Mouse (Mus musculus): Measurements from ENCODE around the gene Cfdp1. TPM values are rescaled to one million over a fixed set of nuclear protein-coding genes. Genes with fewer than 3 reads are reported as not detected.

The Cfdp1 gene
- total and polyA plus RNA-seq, 2 experiments from 2014 or later = 24.9 to 170 TPM

GRCm38 (mm10) chr8:111832983-111833382 lies 21.1 kb downstream of the Cfdp1 start:
- no peak overlapping the region for H3K4me2 ChIP-seq (ENCODE audit: low read depth, low read length)
- ATAC-seq (no peak), DNase-seq (ENCODE audit: low spot score) (no peak)
- H3K27ac ChIP-seq = no peak overlapping the region
- no peaks in the 10 kb centered on the region for H3K27me3 ChIP-seq (ENCODE audit: insufficient read depth, low read length)
- no peak overlapping the region for H3K4me3 ChIP-seq (ENCODE audit: low read length)
- no peak for TF ChIP-seq CTCF (IDR thresholded peaks at IDR 0.05; ENCODE audit: low read depth)
- H3K36me3 ChIP-seq (ENCODE audit: insufficient read depth, low read length) = peaks cover 20% of the 10 kb centered on the region; the same call in 1 of the 2 replicates
- H3K4me1 ChIP-seq (ENCODE audit: insufficient read depth, low read length) = no peaks in the 10 kb centered on the region
- H3K9ac ChIP-seq (replicated peaks; ENCODE audit: low read length) = no peak overlapping the region
- no peaks in the 10 kb centered on the region for H3K9me3 ChIP-seq (ENCODE audit: low read length)
- 83% methylated on average over 5 of the region's 5 CpGs for WGBS

GRCm38 (mm10) chr8:111831996-111832395 lies 22.1 kb downstream of the Cfdp1 start:
- Histone ChIP-seq H3K9ac (replicated peaks; ENCODE audit: low read length) (no peak overlapping the region), H3K9me3 (ENCODE audit: low read length) (no peaks in the 10 kb centered on the region), H3K27ac (no peak overlapping the region), H3K4me1 (ENCODE audit: insufficient read depth, low read length) (no peaks in the 10 kb centered on the region), H3K4me3 (ENCODE audit: low read length) (no peak overlapping the region), H3K4me2 (ENCODE audit: low read depth, low read length) (no peak overlapping the region), H3K36me3 (ENCODE audit: insufficient read depth, low read length) (peaks cover 16% of the 10 kb centered on the region; the same call in 1 of the 2 replicates), H3K27me3 (ENCODE audit: insufficient read depth, low read length) (no peaks in the 10 kb centered on the region)
- no peak for DNase-seq (ENCODE audit: low spot score)
- TF ChIP-seq CTCF (IDR thresholded peaks at IDR 0.05; ENCODE audit: low read depth) = no peak
- 82% methylated on average over 4 of the region's 4 CpGs for WGBS
- ATAC-seq = no peak

- Histone ChIP-seq H3K27ac (no peak overlapping the region), H3K9me3 (ENCODE audit: low read length) (no peaks in the 10 kb centered on the region), H3K4me2 (ENCODE audit: low read depth, low read length) (no peak overlapping the region), H3K4me1 (ENCODE audit: insufficient read depth, low read length) (no peaks in the 10 kb centered on the region), H3K9ac (replicated peaks; ENCODE audit: low read length) (no peak overlapping the region), H3K4me3 (ENCODE audit: low read length) (no peak overlapping the region), H3K27me3 (ENCODE audit: insufficient read depth, low read length) (no peaks in the 10 kb centered on the region), H3K36me3 (ENCODE audit: insufficient read depth, low read length) (peaks cover 15% of the 10 kb centered on the region; the same call in 1 of the 2 replicates)
- 77% methylated on average over 6 of the region's 6 CpGs for WGBS
- TF ChIP-seq CTCF (IDR thresholded peaks at IDR 0.05; ENCODE audit: low read depth) = no peak
- DNase-seq (ENCODE audit: low spot score) (no peak), ATAC-seq (no peak)
Measured at GRCm38 (mm10) chr8:111828595-111828994, 25.5 kb downstream of the Cfdp1 start.

GRCm38 (mm10) chr8:111825219-111825618 lies 28.9 kb downstream of the Cfdp1 start:
- Histone ChIP-seq H3K9me3 (ENCODE audit: low read length) (no peaks in the 10 kb centered on the region), H3K27me3 (ENCODE audit: insufficient read depth, low read length) (no peaks in the 10 kb centered on the region), H3K27ac (no peak overlapping the region), H3K9ac (replicated peaks; ENCODE audit: low read length) (no peak overlapping the region), H3K4me2 (ENCODE audit: low read depth, low read length) (no peak overlapping the region), H3K36me3 (ENCODE audit: insufficient read depth, low read length) (peaks cover 13% of the 10 kb centered on the region; the same call in 1 of the 2 replicates), H3K4me3 (ENCODE audit: low read length) (no peak overlapping the region), H3K4me1 (ENCODE audit: insufficient read depth, low read length) (no peaks in the 10 kb centered on the region)
- ATAC-seq (no peak), DNase-seq (ENCODE audit: low spot score) (peak; percentile 54)
- 54% methylated on average over 6 of the region's 6 CpGs for WGBS
- TF ChIP-seq CTCF (IDR thresholded peaks at IDR 0.05; ENCODE audit: low read depth) = peak; percentile 73

- DNase-seq (ENCODE audit: low spot score) (no peak), ATAC-seq (no peak)
- Histone ChIP-seq H3K9me3 (ENCODE audit: low read length) (no peaks in the 10 kb centered on the region), H3K4me3 (ENCODE audit: low read length) (no peak overlapping the region), H3K36me3 (ENCODE audit: insufficient read depth, low read length) (peaks cover 8% of the 10 kb centered on the region; the same call in 1 of the 2 replicates), H3K9ac (replicated peaks; ENCODE audit: low read length) (no peak overlapping the region), H3K4me1 (ENCODE audit: insufficient read depth, low read length) (no peaks in the 10 kb centered on the region), H3K4me2 (ENCODE audit: low read depth, low read length) (no peak overlapping the region), H3K27ac (no peak overlapping the region), H3K27me3 (ENCODE audit: insufficient read depth, low read length) (no peaks in the 10 kb centered on the region)
- peak; percentile 47; the same call in 1 of the 2 replicates for TF ChIP-seq CTCF (IDR thresholded peaks at IDR 0.05; ENCODE audit: low read depth)
- WGBS = 96% methylated on average over 5 of the region's 5 CpGs
Measured at GRCm38 (mm10) chr8:111824334-111824733, 29.8 kb downstream of the Cfdp1 start.

GRCm38 (mm10) chr8:111821199-111821598 lies 32.9 kb downstream of the Cfdp1 start:
- no peak for DNase-seq (ENCODE audit: low spot score)

GRCm38 (mm10) chr8:111820691-111821090 lies 33.4 kb downstream of the Cfdp1 start:
- WGBS = 87% methylated on average over 4 of the region's 4 CpGs
- Histone ChIP-seq H3K4me3 (ENCODE audit: low read length) (no peak overlapping the region), H3K27me3 (ENCODE audit: insufficient read depth, low read length) (no peaks in the 10 kb centered on the region), H3K9me3 (ENCODE audit: low read length) (no peaks in the 10 kb centered on the region), H3K36me3 (ENCODE audit: insufficient read depth, low read length) (peaks cover 7% of the 10 kb centered on the region; the same call in 1 of the 2 replicates), H3K9ac (replicated peaks; ENCODE audit: low read length) (no peak overlapping the region), H3K4me1 (ENCODE audit: insufficient read depth, low read length) (no peaks in the 10 kb centered on the region), H3K4me2 (ENCODE audit: low read depth, low read length) (no peak overlapping the region), H3K27ac (no peak overlapping the region)
- DNase-seq (ENCODE audit: low spot score) (no peak), ATAC-seq (no peak)
- TF ChIP-seq CTCF (IDR thresholded peaks at IDR 0.05; ENCODE audit: low read depth) = no peak

More at GRCm38 (mm10) chr8:111821199-111821598, 32.9 kb downstream of the Cfdp1 start:
- H3K4me3 ChIP-seq (ENCODE audit: low read length) = no peak overlapping the region
- H3K9me3 ChIP-seq (ENCODE audit: low read length) = no peaks in the 10 kb centered on the region
- no peaks in the 10 kb centered on the region for H3K4me1 ChIP-seq (ENCODE audit: insufficient read depth, low read length)
- H3K4me2 ChIP-seq (ENCODE audit: low read depth, low read length) = no peak overlapping the region
- no peak for ATAC-seq
- no peaks in the 10 kb centered on the region for H3K27me3 ChIP-seq (ENCODE audit: insufficient read depth, low read length)
- 91% methylated on average over 10 of the region's 10 CpGs for WGBS
- H3K27ac ChIP-seq = no peak overlapping the region
- no peak overlapping the region for H3K9ac ChIP-seq (replicated peaks; ENCODE audit: low read length)
- TF ChIP-seq CTCF (IDR thresholded peaks at IDR 0.05; ENCODE audit: low read depth) = no peak
- H3K36me3 ChIP-seq (ENCODE audit: insufficient read depth, low read length) = peaks cover 5% of the 10 kb centered on the region; the same call in 1 of the 2 replicates
